Mouse (Mus musculus) kidney, embryonic 15.5 days (tissue): ENCODE results near the gene Tbc1d14. TPM values are rescaled to one million over a fixed set of nuclear protein-coding genes. Genes with fewer than 3 reads are reported as not detected.

ENCODE experiments used
- ATAC-seq: fragments of 200-750 bp; cut with Nextera tagmentation; replicated peaks from 2 replicates; pipeline ENCODE4 v1.8.0; 2017; ENCODE audit warnings: moderate TSS enrichment; ENCODE audit not compliant: low FRiP score
- H3K27ac ChIP-seq: fragments of 300-500 bp; sonication (generic); 2 replicates; pipeline ENCODE4 v1.5.1; 2015; ENCODE audit warnings: mild to moderate bottlenecking, inconsistent platforms
- H3K27me3 ChIP-seq: fragments of 300-500 bp; sonication (generic); 2 replicates; pipeline ENCODE4 v1.6.1; 2015; ENCODE audit warnings: inconsistent platforms
- H3K36me3 ChIP-seq: fragments of 300-500 bp; sonication (generic); 2 replicates; pipeline ENCODE4 v1.6.1; 2015; ENCODE audit warnings: inconsistent platforms
- H3K4me1 ChIP-seq: fragments of 300-500 bp; sonication (generic); 2 replicates; pipeline ENCODE4 v1.6.1; 2015; ENCODE audit warnings: inconsistent platforms
- H3K4me2 ChIP-seq: fragments of 300-500 bp; sonication (generic); 2 replicates; pipeline ENCODE4 v1.6.1; 2015; ENCODE audit warnings: moderate library complexity, mild to moderate bottlenecking, inconsistent platforms
- H3K4me3 ChIP-seq: fragments of 300-500 bp; sonication (generic); replicated peaks from 2 replicates; pipeline ENCODE4 v1.5.1; 2015; ENCODE audit warnings: mild to moderate bottlenecking, inconsistent platforms
- H3K9ac ChIP-seq: fragments of 300-500 bp; sonication (generic); 2 replicates; pipeline ENCODE4 v1.6.1; 2015; ENCODE audit warnings: mild to moderate bottlenecking, inconsistent platforms
- H3K9me3 ChIP-seq: fragments of 300-500 bp; sonication (generic); replicated peaks from 2 replicates; pipeline ENCODE4 v1.6.1; 2016; ENCODE audit warnings: inconsistent platforms
- WGBS: fragments of 180-500 bp; shearing (Covaris S2); methylation state at CpG from one replicate; pipeline ENCODE4 v1.1.7; 2015; ENCODE audit warnings: mixed read lengths; 5-methylcytosine and 5-hydroxymethylcytosine counted together
- polyA plus RNA-seq: library from polyadenylated mRNA; unstranded; fragments of >200 nt; fragmentation: Nextera tagmentation; extraction: Ambion mirVana; gene quantifications from 2 replicates; pipeline ENCODE4 v1.2.1, GENCODE M21; 2015

Tbc1d14 gene
- polyA plus RNA-seq, 1 experiment from 2014 or later, result 46.2 TPM

- no peak for ATAC-seq
- no peak overlapping the region for H3K4me3 ChIP-seq
- H3K4me1 ChIP-seq, result peaks cover 19% of the 10 kb centered on the region
- no peaks in the 10 kb centered on the region for H3K36me3 ChIP-seq
- no peak overlapping the region for H3K27ac ChIP-seq
- 69% methylated on average over 6 of the region's 6 CpGs for WGBS
- no peak overlapping the region for H3K4me2 ChIP-seq
- no peak overlapping the region for H3K9ac ChIP-seq
- H3K9me3 ChIP-seq, result no peaks in the 10 kb centered on the region
- H3K27me3 ChIP-seq, result no peaks in the 10 kb centered on the region
These were observed 43.8 kb downstream of the Tbc1d14 start for GRCm38 (mm10) chr5:36549243-36549642.

- Histone ChIP-seq H3K4me2 (no peak overlapping the region), H3K9ac (no peak overlapping the region), H3K9me3 (no peaks in the 10 kb centered on the region), H3K27me3 (no peaks in the 10 kb centered on the region), H3K36me3 (no peaks in the 10 kb centered on the region), H3K4me3 (no peak overlapping the region), H3K27ac (no peak overlapping the region), H3K4me1 (no peaks in the 10 kb centered on the region)
- WGBS, result 98% methylated on average over 1 of the region's 1 CpGs
- ATAC-seq, result no peak
These were observed 48.3 kb downstream of the Tbc1d14 start for GRCm38 (mm10) chr5:36544765-36545164.

- Histone ChIP-seq H3K36me3 (no peaks in the 10 kb centered on the region), H3K4me2 (no peak overlapping the region), H3K4me1 (peaks cover under 1% of the 10 kb centered on the region; the same call in 1 of the 2 replicates), H3K27me3 (no peaks in the 10 kb centered on the region), H3K9me3 (no peaks in the 10 kb centered on the region), H3K4me3 (no peak overlapping the region), H3K27ac (no peak overlapping the region), H3K9ac (no peak overlapping the region)
- ATAC-seq, result no peak
- WGBS, result 81% methylated on average over 2 of the region's 2 CpGs
These were observed 52.1 kb downstream of the Tbc1d14 start for GRCm38 (mm10) chr5:36540928-36541327.

GRCm38 (mm10) chr5:36538576-36539187 is 54.4 kb downstream of the Tbc1d14 start:
- Histone ChIP-seq H3K27me3 (no peaks in the 10 kb centered on the region), H3K4me1 (peaks cover 5% of the 10 kb centered on the region), H3K9me3 (no peaks in the 10 kb centered on the region), H3K4me3 (no peak overlapping the region), H3K9ac (no peak overlapping the region), H3K4me2 (no peak overlapping the region), H3K36me3 (no peaks in the 10 kb centered on the region), H3K27ac (no peak overlapping the region)
- ATAC-seq, result no peak
- 35% methylated on average over 4 of the region's 4 CpGs for WGBS

GRCm38 (mm10) chr5:36536424-36536823 is 56.7 kb downstream of the Tbc1d14 start:
- H3K4me2 ChIP-seq, result no peak overlapping the region
- H3K9me3 ChIP-seq, result no peaks in the 10 kb centered on the region
- H3K27ac ChIP-seq, result 0 out of 2 replicates have a peak overlapping the region, but pooled peaks have one; percentile 2
- ATAC-seq, result no peak
- no peak overlapping the region for H3K9ac ChIP-seq
- H3K27me3 ChIP-seq, result no peaks in the 10 kb centered on the region
- H3K4me1 ChIP-seq, result peaks cover 20% of the 10 kb centered on the region
- no peak overlapping the region for H3K4me3 ChIP-seq
- H3K36me3 ChIP-seq, result no peaks in the 10 kb centered on the region
- 81% methylated on average over 3 of the region's 3 CpGs for WGBS

GRCm38 (mm10) chr5:36535438-36536176 is 57.5 kb downstream of the Tbc1d14 start:
- 54% methylated on average over 6 of the region's 6 CpGs for WGBS
- Histone ChIP-seq H3K4me1 (peaks cover 27% of the 10 kb centered on the region), H3K4me2 (no peak overlapping the region), H3K27ac (peak overlapping the region; percentile 52; the same call in 1 of the 2 replicates), H3K36me3 (no peaks in the 10 kb centered on the region), H3K4me3 (no peak overlapping the region), H3K9ac (no peak overlapping the region), H3K27me3 (no peaks in the 10 kb centered on the region), H3K9me3 (no peaks in the 10 kb centered on the region)
- ATAC-seq, result peak; percentile 74

- Histone ChIP-seq H3K4me2 (no peak overlapping the region), H3K27me3 (no peaks in the 10 kb centered on the region), H3K9ac (no peak overlapping the region), H3K27ac (no peak overlapping the region), H3K9me3 (no peaks in the 10 kb centered on the region), H3K4me1 (peaks cover 36% of the 10 kb centered on the region), H3K4me3 (no peak overlapping the region), H3K36me3 (no peaks in the 10 kb centered on the region)
- 80% methylated on average over 6 of the region's 6 CpGs for WGBS
- ATAC-seq, result no peak
These were observed 58.5 kb downstream of the Tbc1d14 start for GRCm38 (mm10) chr5:36534455-36535030.

- peak overlapping the region; percentile 69 for H3K4me2 ChIP-seq
- peaks cover 47% of the 10 kb centered on the region for H3K4me1 ChIP-seq
- H3K36me3 ChIP-seq, result no peaks in the 10 kb centered on the region
- H3K27ac ChIP-seq, result peak overlapping the region; percentile 77
- H3K27me3 ChIP-seq, result no peaks in the 10 kb centered on the region
- peak overlapping the region; percentile 78 for H3K9ac ChIP-seq
- ATAC-seq, result peak; percentile 94
- H3K4me3 ChIP-seq, result peak overlapping the region; percentile 71
- WGBS, result under 1% methylated on average over 28 of the region's 28 CpGs
- H3K9me3 ChIP-seq, result no peaks in the 10 kb centered on the region
These were observed 62.8 kb downstream of the Tbc1d14 start for GRCm38 (mm10) chr5:36530129-36530751.

- ATAC-seq, result no peak
- peak overlapping the region; percentile 77 for H3K27ac ChIP-seq
- peak overlapping the region; percentile 78 for H3K9ac ChIP-seq
- H3K4me1 ChIP-seq, result peaks cover 47% of the 10 kb centered on the region
- H3K4me3 ChIP-seq, result peak overlapping the region; percentile 71
- H3K36me3 ChIP-seq, result peaks cover 3% of the 10 kb centered on the region; the same call in 1 of the 2 replicates
- H3K27me3 ChIP-seq, result no peaks in the 10 kb centered on the region
- H3K4me2 ChIP-seq, result peak overlapping the region; percentile 69
- WGBS, result 5% methylated on average over 5 of the region's 5 CpGs
- no peaks in the 10 kb centered on the region for H3K9me3 ChIP-seq
These were observed 63.4 kb downstream of the Tbc1d14 start for GRCm38 (mm10) chr5:36529698-36530097.

- 92% methylated on average over 2 of the region's 2 CpGs for WGBS
- H3K27ac ChIP-seq, result no peak overlapping the region
- ATAC-seq, result no peak
- H3K4me2 ChIP-seq, result no peak overlapping the region
- no peaks in the 10 kb centered on the region for H3K9me3 ChIP-seq
- H3K9ac ChIP-seq, result no peak overlapping the region
- H3K4me3 ChIP-seq, result no peak overlapping the region
- H3K36me3 ChIP-seq, result peaks cover 25% of the 10 kb centered on the region
- H3K4me1 ChIP-seq, result peaks cover 35% of the 10 kb centered on the region
- no peaks in the 10 kb centered on the region for H3K27me3 ChIP-seq
These were observed 66.2 kb downstream of the Tbc1d14 start for GRCm38 (mm10) chr5:36526921-36527320.

- 78% methylated on average over 5 of the region's 5 CpGs for WGBS
- Histone ChIP-seq H3K27ac (no peak overlapping the region), H3K4me3 (no peak overlapping the region), H3K4me2 (no peak overlapping the region), H3K4me1 (peaks cover 29% of the 10 kb centered on the region), H3K27me3 (no peaks in the 10 kb centered on the region), H3K9ac (no peak overlapping the region), H3K9me3 (no peaks in the 10 kb centered on the region), H3K36me3 (peaks cover 31% of the 10 kb centered on the region)
- no peak for ATAC-seq
These were observed 66.8 kb downstream of the Tbc1d14 start for GRCm38 (mm10) chr5:36526274-36526673.

GRCm38 (mm10) chr5:36525216-36525615 is 67.9 kb downstream of the Tbc1d14 start:
- Histone ChIP-seq H3K4me2 (no peak overlapping the region), H3K36me3 (peaks cover 41% of the 10 kb centered on the region), H3K27me3 (no peaks in the 10 kb centered on the region), H3K9ac (no peak overlapping the region), H3K27ac (0 out of 2 replicates have a peak overlapping the region, but pooled peaks have one; percentile 15), H3K4me3 (no peak overlapping the region), H3K4me1 (peaks cover 19% of the 10 kb centered on the region), H3K9me3 (no peaks in the 10 kb centered on the region)
- WGBS, result 58% methylated on average over 2 of the region's 2 CpGs
- ATAC-seq, result no peak
